Mouse (Mus musculus): Measurements from ENCODE around the gene Cst12.
"Not testable (repeated sequence)": the region's sequence is repeated elsewhere in the genome, so short reads cannot be mapped to it uniquely, and the experiment has no call there.

The Cst12 gene

DNA sequence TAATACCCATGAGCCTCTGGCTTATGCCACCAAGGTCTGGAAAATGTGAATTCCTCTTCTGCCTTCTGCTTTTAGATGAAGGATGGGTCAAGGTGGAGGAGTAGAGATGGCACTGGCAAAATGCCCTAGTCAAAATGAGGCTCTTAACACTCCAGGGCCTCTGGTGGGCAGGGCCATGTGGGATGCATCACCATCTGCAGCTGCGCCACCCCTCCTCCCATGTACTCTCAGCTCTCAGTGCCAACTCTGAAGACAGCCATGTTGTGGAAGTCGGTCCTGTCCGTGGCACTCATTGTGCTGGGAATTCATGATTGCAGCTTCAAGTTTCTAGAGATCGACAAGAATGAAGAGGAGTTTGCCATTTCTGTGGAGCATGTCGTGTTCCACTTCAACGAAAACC is at the start of gene Cst12:
Gene Cst12 (plus strand): TSS at position 220 of the 400 bp plus-strand sequence.
- DNase-seq = no peak

DNA sequence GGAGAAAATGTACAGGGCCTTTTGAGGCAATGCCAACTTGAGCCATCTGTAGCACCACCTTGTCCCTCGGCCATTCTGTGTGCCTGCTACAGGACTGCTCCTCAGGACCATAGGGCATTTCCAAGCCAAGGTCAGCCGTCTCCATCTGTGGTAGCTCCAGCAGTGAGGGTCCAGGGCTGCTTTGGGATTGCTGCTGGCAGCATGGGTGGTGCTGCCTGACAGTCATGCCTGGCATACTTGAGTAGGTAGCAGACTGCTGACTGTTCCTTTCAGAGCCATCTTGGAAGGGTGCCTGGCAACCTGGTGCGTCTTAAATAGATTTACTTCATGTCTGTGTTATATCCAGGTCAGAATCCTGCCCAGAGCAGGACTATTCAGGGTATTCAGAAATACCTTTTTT is 46.2 kb upstream of the Cst12 start:
- no peak for DNase-seq

DNA sequence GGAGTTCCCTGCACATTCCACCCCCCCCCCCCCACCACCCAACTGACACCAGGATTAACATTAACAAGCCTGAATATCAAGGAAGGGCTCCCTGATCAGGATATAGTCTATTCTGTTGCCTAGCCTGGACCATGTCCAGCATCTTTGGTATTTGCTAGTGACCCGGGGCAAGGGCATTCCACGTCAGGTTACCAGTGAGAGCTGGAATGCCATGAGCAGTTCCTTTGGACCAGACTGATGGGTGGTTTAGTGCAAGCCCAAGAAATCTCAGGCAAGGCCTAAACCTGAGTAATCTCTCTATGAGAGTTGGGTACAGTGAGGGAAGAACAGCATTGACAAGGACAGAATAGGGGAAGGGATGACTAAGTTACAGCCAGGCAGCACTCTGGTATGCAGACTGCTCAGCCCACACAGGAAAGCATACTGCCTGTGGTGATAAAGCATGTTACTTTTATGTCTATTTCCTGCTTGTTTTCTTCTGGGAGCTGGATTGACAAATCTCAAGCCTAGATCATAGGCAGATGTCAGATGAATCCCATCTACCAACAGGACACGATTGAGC is 45.2 kb upstream of the Cst12 start:
- DNase-seq = no peak

DNA sequence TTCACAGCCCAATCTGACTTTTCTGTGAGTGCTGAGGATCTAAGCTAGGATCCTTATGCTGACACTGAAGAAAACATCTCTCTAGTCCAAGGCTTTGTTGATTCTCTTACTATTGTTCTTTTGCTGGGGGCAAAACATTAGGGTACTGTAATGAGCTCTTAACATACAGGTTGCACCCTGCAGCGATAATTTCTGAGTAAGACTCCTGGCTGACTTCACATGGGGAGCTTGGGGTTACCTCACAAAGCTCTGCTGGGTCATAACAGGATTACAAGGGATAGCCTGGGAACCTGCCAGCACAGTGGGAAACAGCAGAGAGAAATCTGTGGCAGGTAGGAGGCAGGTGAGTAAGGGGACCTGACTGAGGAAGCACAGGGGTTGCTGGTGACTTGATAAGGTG is 39.1 kb upstream of the Cst12 start, which contains the start of gene Cstl1:
Gene Cstl1 (plus strand): TSS at position 301 of the 400 bp plus-strand sequence.
- DNase-seq = no peak

DNA sequence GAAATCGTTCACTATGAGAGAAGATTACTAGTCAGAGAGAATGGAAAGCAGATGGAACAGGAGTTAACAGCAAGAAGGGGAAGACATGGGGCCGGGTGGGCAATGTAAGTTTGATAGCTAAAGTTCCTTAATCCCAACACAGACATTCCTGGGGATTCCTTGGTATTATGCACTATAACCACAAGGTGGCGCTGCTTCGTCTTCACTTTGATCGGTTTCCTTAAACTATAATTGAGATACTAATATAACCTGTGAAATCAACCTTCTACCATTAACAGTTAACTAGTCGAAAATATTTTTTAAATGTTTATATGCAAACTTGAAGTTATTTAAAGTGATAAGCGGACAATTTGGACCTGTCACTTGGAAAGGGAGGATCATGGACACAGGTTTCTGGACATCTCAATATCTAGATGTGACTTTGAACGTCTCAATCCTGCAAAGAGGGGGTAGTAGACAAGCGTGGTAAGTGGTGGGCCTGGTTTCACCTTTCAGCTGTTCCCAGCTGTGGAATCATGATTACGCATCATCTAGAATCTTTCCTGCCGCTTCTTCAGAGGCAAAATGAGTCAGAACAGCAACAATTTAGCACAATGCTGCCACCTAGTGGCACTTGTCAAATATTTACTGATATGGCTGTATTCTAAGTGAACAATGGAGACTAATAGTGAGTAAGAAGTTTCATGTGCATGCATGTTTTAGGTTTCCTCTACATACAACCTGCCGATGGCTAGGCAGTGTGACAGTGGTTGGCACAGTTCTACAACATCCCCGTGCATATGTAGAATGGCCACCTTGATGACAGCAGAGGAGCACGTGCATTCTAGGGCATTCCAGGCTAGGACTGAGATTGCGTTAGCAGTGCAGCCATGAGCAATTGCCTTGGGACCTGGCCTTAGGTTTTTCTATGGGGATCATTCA is 37.0 kb upstream of the Cst12 start:
- peak in 1 of 2 experiments; percentile 20 for DNase-seq

DNA sequence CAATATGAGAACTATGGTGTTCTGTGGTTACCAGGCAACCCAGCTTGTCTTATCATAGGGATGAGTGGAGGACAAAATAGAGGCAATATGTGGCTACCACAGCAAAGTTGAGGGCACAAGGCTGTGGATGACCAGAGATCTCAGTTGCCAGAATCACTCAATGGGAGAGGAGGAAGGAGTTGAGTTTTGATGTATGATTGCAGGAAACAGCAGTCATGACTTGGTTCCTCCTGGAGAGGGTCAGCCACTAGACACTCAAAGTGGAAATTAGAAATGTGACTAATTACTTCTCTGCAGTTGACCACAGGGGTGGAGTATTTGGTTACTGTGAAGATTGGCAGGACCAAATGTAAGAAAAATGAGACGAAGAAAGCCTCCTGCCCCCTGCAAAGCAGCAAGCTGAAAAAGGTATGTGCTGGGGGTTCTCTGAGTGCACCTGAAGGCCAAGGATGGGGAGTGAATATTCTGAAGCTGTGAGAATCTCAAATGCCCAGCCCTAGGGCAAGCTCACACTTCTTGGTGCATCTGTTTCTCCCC is 34.8 kb upstream of the Cst12 start:
- DNase-seq = no peak

DNA sequence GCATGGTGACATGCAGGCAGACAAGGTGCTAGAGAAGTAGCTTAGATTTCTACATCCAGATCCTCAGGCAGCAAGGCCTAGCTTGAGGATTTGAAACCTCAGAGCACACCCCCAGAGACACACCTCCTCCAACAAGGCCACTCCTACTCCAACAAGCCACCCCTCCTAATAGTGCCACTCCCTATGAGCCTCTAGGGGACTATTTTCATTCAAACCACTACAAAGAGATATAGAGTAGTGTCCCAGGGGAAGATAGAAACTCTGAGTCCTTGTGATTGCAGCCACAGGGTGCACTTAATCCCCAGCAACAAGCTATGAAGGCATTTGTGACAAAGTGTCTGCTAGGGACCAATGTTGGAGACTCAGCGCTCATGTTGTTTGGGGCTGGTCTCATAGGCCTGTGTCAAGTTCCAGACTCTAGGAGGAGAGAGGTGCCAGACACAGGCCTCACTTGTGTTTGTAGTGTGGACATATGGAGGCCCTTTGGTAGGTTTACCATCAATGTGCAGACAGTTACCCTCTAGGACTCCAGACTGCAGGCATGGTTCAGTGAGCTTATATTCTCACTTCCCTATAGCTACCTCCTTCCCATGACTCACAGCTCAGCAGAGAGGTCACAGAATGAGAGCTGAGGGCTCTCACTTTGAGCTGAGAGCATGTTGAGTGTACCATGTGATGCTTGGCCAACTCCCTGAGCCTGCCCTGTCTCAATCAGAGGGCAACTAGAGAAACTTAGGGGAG is 25.3 kb upstream of the Cst12 start:
- DNase-seq = no peak

DNA sequence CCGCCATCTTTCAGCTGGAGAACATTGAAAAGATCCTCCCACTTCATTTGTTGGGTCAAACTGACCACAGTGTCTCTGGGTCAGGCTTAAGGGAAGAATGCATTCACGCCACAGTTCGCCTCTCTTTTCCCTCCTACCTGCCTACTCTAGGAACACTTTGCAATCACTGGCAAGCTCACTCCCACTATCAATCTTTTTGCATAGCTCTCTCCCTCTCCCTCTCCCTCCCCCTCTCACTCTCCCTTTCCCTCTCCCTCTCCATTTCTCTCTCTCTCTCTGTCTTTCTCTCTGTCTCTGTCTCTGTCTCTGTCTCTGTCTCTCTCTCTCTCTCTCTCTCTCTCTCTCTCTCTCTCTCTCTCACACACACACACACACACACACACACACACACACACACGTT is 17.8 kb upstream of the Cst12 start, which contains the start of gene Cst11:
Gene Cst11 (minus strand): TSS at position 101 of the 400 bp plus-strand sequence.
- DNase-seq = not testable (repeated sequence)

DNA sequence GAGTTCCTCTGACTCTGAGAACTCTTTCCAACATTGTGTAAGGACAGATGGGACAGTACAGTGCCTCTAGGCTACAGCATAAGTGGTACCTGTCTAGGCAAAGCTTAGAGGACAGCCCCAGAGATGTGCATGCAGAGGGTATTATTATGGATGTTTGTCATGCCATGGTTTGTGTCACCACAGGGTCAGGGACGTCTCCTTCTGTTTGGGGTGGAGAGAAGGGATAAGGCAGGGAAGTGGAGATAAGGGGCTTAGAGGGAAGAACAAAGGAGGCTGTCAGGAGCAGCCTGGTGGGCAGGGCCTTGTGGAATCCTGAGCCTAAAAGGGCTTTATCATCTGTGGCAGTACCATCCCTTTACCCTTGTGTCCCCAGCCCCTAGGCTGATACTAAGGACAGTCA is 7.5 kb upstream of the Cst12 start, which contains the start of gene 8030411F24Rik:
Gene 8030411F24Rik (plus strand): TSS at position 301 of the 400 bp plus-strand sequence.
- no peak for DNase-seq

DNA sequence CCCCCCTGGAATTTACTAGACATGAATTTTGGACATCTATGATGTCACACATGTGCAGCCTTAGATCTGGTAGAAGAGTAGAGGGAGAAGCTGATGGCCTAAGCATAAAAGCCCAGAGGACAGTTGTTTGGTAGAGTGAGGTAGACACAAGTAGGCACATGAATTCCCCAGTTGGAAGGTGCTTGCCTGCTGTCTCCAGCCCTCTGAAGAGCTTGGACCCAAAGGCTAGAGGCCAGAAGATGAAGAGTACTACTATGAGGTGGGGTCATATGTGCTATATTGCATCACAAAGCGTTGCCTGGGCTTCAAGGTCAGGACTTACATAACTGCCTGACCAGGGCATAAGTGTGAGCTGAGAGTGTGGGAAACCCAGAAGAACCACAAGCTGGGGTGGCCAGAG is 9.3 kb downstream of the Cst12 start, which contains the start of gene Cst8:
Gene Cst8 (plus strand): TSS at position 301 of the 400 bp plus-strand sequence.
- no peak for DNase-seq

DNA sequence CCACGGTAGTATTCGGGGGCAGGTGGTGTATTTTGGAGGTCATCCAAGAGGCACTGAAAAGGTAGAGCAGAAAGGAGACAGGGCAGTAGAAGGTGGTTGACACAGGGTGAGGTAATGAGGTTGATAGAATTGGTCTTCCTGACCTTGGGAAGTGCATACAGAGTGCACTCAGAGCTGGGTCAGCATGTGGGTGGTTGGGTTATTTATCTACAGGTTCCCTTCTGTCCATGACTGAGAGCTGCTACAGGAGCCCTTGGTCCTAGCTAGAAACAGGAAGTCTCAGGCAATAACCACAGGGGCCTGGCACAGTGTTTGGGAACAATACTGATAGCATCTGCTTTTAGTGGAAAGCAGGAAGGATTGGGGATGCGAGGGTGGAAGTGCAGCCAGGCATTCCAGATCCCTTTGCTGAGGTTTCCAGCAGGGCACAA is 12.3 kb downstream of the Cst12 start:
- no peak for DNase-seq

DNA sequence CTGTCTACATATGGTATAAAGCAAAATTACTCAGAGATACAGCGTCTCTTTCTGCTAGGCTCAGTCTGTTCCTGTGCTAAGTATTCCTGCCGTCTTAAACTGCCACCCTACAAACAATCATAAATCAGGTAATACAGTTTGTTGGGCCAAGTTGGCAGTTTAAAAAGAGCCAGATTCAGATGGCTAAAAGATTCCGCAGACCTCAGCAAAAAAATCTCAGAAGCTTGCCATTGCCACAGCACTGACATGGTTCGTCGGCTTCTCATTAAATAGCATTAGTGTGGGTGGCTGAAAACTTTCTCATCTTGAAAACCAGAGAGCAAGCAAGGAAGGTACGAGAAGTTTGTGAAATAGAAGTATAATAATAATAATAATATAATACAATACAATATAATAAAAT is 17.5 kb downstream of the Cst12 start:
- no peak for DNase-seq

DNA sequence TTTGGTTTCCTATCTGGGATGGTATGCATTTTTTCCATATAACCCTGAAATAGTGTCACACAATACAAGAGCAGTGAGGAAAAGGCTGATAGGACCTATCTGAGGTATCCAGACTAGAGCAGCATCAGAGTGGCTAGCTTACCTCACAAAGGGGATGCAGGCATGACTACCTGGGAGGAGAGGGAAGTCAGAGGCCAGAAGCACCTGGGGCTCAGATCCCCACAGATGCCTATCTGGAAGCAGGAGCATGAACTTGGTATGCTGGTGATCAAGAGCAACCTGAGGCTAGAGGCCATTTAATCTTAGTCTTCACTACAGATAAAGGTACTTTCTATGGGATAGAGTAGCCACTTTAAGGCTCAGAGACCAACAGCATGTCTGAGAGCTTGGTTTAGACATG is 30.7 kb downstream of the Cst12 start, which contains the start of gene Cst13:
Gene Cst13 (plus strand): TSS at position 173 of the 400 bp plus-strand sequence.
- no peak for DNase-seq

DNA sequence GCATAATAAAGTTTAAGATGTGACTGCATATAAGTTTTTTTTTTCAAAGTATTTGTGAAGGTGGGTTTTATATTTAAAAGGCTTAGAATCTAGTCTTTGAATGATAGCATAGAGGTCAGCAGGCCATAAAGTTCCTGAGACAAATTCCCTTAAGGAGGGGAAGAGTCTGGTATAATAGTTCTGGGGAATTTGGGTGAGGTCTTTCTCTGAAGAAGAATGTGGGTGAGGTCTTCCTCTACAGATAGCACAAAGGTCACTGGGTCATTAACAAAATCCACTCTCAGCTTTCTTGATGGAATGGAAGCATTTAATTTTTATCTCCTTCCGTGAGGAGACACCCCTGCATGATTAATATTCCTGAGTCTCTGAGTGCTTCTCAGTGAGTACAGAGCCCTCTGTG is 36.8 kb downstream of the Cst12 start:
- no peak for DNase-seq

DNA sequence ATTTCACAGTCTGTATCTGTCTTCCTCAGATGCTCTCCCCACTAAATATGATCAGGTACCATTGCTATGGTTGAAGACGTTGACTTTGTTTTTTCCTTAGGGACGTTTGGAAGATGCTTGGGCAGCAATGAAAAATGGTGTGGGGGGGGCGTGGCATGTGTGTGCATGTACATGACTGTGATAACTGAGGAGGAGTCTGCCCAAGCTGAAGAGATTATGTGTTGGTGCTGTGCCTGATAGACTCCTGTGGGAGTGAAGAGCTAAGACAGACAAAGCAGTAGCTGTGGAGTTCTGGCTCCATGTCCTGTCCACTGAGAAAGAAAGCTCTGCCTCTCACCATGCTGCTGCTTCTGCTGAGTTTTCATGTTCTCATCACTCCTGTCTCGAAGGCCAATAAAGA is 45.8 kb downstream of the Cst12 start, which contains the start of gene Cst9:
Gene Cst9 (plus strand): TSS at position 236 of the 400 bp plus-strand sequence.
- no peak for DNase-seq

DNA sequence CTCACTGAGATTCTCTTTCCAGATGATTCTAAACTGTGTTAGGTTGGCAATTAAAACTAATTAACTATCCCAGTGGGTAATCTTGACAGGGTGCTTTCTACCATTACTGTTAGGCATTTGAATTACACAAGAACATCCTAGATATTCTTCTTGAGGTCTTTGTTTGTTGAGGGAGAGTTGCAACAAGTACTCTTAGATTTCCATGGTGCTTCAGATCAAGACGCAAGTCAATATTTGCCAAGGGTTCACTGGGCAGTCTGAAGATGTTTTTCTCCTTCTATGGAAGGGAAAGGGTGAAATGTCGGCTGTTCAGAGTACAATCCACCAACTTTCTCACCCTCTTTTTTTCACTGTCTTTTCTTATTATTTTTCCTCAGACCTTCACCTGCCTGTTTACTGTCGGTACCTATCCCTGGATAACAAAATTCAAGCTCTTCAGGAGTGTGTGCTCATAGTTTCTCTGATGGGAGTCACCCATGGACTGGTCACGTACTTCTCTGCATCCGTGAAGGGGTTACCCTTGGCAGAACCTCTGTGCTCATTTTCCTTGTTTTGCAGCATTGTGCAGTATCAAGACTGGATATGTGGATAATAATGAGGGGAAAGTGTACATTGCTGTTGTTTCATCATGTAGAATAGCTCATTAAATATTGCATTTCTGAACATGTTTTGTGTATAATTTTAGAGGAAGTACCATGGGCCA is 49.1 kb downstream of the Cst12 start:
- no peak for DNase-seq

DNA sequence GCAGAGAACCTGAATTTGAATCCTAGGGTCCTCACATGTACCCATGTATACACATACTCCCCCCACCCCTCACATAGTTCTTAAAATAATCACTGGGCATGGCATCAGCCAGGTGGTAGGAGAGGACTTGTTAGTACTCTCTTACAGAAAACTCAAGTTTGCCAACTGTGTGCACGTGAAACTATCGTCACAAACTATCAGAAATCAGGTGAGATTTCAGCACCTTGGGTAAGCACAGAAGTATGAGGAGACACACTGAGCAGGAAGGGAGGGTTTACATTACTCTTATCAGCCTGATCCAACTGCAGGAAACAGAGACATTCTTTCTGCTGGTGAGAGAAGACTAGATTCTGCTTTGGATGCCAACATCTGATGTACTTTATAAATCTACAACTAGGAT is 50.1 kb downstream of the Cst12 start:
- DNase-seq = no peak

Data from thymus, adult 18-20 months (tissue).